Mouse (Mus musculus): ENCODE data around the gene Ctnnbip1.

DNA sequence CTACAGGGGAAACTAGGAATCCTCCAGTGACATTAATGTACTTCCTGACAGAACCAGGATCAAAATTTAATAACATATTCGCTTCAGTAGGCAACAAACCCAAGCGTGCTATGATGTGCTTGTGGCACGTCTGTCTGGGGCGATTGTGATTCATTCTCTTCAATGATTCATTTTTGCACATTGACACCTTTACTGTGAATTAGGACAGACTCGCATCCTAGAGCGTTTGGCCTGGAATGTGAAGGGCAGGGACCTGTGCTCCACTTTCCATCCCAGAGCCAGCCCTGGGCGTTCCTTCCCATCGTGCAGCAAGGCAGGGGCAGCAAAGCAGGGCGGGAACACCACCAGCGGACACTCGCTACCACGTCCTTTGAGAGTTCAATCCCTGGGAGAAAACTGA is 24.4 kb downstream of the Ctnnbip1 start:
- TF ChIP-seq CTCF (IDR thresholded peaks at IDR 0.05; ENCODE audit: borderline replicate concordance, insufficient read depth, low read length) (no peak), POLR2A (IDR thresholded peaks at IDR 0.05; ENCODE audit: low read depth, low read length) (no peak)

Data from embryonic fibroblast, embryonic 13.5 days (primary cell).